Mouse (Mus musculus) forebrain, embryonic 11.5 days (tissue): Measurements from ENCODE around the gene Gm13090. TPM values are rescaled to one million over a fixed set of nuclear protein-coding genes. Genes with fewer than 3 reads are reported as not detected.

Experiments
- ATAC-seq: fragments of 200-750 bp; cut with Nextera tagmentation; replicated peaks from 2 replicates; pipeline ENCODE4 v1.8.0; 2017; ENCODE audit warnings: moderate TSS enrichment; ENCODE audit not compliant: low FRiP score
- DNase-seq: peaks from one replicate; pipeline ENCODE4 v3.0.0-alpha.2; 2017; ENCODE audit warnings: low spot score
- H3K27ac ChIP-seq: fragments of 300-500 bp; sonication (generic); 2 replicates; pipeline ENCODE4 v1.5.1; 2014; ENCODE audit warnings: low read depth, low read length
- H3K27me3 ChIP-seq: fragments of 300-500 bp; sonication (generic); 2 replicates; pipeline ENCODE4 v1.6.1; 2014; ENCODE audit warnings: mild to moderate bottlenecking, low read length, mixed read lengths; ENCODE audit not compliant: control insufficient read depth, insufficient read depth
- H3K36me3 ChIP-seq: fragments of 300-500 bp; sonication (generic); 2 replicates; pipeline ENCODE4 v1.6.1; 2014; ENCODE audit warnings: mild to moderate bottlenecking, low read length, moderate library complexity, mixed read lengths; ENCODE audit not compliant: control insufficient read depth, insufficient read depth
- H3K4me1 ChIP-seq: fragments of 300-500 bp; sonication (generic); replicated peaks from 2 replicates; pipeline ENCODE4 v1.6.1; 2014; ENCODE audit warnings: low read length, mixed read lengths; ENCODE audit not compliant: control insufficient read depth, insufficient read depth
- H3K4me2 ChIP-seq: fragments of 300-500 bp; sonication (generic); 2 replicates; pipeline ENCODE4 v1.6.1; 2014; ENCODE audit warnings: low read depth, mild to moderate bottlenecking, low read length, moderate library complexity, mixed read lengths; ENCODE audit not compliant: severe bottlenecking
- H3K4me3 ChIP-seq: fragments of 300-500 bp; sonication (generic); 2 replicates; pipeline ENCODE4 v1.5.1; 2014; ENCODE audit warnings: low read depth, low read length
- H3K9ac ChIP-seq: fragments of 300-500 bp; sonication (generic); 2 replicates; pipeline ENCODE4 v1.6.1; 2014; ENCODE audit warnings: low read length
- H3K9me3 ChIP-seq: fragments of 300-500 bp; sonication (generic); 2 replicates; pipeline ENCODE4 v1.6.1; 2016; ENCODE audit warnings: low read length, mixed read lengths; ENCODE audit not compliant: control insufficient read depth
- WGBS: fragments of 180-500 bp; shearing (Covaris S2); extraction: QIAGEN DNeasy Blood & Tissue Kit; methylation state at CpG from one replicate; pipeline ENCODE4 v1.1.7; 2014; 5-methylcytosine and 5-hydroxymethylcytosine counted together
- polyA plus RNA-seq: library from polyadenylated mRNA; unstranded; fragments of >200 nt; fragmentation: Nextera tagmentation; extraction: Ambion mirVana; gene quantifications from 2 replicates; pipeline ENCODE4 v1.2.1, GENCODE M21; 2014

Gene Gm13090
- polyA plus RNA-seq, 1 experiment from 2014 or later = not detected

DNA sequence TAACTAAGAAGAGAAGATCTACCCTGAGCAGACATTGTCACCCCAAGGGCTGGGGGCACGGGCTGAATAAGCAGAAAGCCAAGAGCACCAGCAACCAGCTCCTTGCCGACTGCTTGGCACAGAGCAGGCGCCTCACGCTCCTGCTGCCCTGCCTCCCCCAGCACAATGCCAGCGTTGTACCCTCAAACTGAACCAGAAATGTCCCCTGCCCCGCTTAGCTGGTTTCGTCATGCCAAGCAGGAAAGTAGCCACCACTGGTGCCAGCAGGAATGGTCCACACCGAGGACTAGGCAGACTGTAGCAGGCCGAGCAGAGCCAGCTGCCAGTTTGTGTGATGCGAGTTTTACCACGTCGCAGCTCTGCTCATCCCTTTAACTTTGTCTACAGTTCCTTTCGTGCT, 7.4 kb upstream of the Gm13090 start:
- no peaks in the 10 kb centered on the region for H3K27me3 ChIP-seq
- no peaks in the 10 kb centered on the region for H3K9me3 ChIP-seq
- H3K4me3 ChIP-seq = no peak overlapping the region
- peaks cover 21% of the 10 kb centered on the region for H3K36me3 ChIP-seq
- ATAC-seq = no peak
- 93% methylated on average over 13 of the region's 13 CpGs for WGBS
- H3K4me2 ChIP-seq = no peak overlapping the region
- no peak overlapping the region for H3K27ac ChIP-seq
- DNase-seq = no peak
- H3K9ac ChIP-seq = no peak overlapping the region
- no peaks in the 10 kb centered on the region for H3K4me1 ChIP-seq

DNA sequence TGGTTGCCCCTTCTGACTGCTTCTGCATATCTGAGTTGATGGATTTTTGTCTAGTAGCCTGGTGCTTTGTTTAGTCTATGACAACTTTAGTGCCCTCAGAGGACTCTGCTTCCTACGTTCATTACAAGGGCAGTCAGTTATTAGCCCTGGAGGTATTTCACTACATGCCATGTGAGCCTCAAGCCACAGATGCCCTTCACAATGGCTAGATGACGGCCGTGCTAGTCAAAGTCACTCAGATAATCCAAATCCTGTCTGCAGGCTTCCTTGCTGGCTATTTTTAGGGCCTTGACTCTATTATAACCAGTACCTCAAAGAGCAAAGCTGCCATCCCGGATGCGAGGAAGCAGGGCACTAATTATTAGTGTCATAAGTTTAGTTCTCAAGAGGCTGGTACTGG, 6.3 kb upstream of the Gm13090 start:
- no peak overlapping the region for H3K4me2 ChIP-seq
- no peak for DNase-seq
- ATAC-seq = no peak
- no peak overlapping the region for H3K9ac ChIP-seq
- H3K27ac ChIP-seq = no peak overlapping the region
- H3K27me3 ChIP-seq = no peaks in the 10 kb centered on the region
- WGBS = 88% methylated on average over 5 of the region's 5 CpGs
- no peaks in the 10 kb centered on the region for H3K9me3 ChIP-seq
- H3K36me3 ChIP-seq = peaks cover 24% of the 10 kb centered on the region
- H3K4me3 ChIP-seq = no peak overlapping the region
- no peaks in the 10 kb centered on the region for H3K4me1 ChIP-seq

DNA sequence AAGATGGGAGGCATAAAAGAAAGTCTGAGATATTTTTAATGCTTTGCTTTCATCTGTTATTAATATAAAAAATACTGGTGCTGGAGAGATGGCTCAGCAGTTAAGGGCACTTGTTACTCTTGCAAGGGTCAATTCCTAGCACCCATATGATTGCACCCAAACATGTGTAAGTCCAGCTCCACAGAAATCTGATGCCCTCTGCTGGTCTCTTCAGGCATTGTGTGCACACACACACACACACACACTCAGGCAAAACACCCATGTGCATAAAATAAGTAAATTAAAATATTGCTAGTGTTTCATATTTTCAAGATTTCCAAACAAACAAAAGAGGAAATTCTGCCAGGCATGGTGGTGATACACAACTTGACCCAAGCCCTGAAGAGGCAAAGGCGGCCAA, 2.0 kb upstream of the Gm13090 start:
- Histone ChIP-seq H3K9me3 (no peaks in the 10 kb centered on the region), H3K4me1 (no peaks in the 10 kb centered on the region; the same call in 1 of the 2 replicates), H3K27ac (no peak overlapping the region), H3K9ac (no peak overlapping the region), H3K36me3 (peaks cover 19% of the 10 kb centered on the region), H3K4me3 (no peak overlapping the region), H3K4me2 (no peak overlapping the region), H3K27me3 (no peaks in the 10 kb centered on the region)
- no peak for DNase-seq
- ATAC-seq = no peak
- 89% methylated on average over 1 of the region's 1 CpGs for WGBS

DNA sequence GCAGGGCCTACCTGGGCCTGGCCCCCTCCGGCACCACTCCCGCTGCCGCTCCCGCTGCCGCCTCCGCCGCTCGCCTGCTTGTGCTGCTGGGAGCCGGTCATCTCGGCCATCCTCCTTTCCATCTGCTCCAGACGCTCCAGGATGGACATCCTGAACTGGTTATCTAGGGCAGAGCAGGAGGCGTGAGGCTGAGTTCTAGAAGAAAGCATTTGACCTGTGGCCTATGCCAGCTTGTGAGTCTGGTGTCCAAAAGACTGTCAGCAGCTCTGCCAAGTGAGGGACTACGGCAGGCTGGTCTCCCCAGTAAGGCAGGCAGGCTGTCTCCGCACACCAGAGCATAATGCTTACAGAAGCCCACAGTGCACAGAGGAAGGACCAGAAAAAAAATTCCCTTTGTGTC, 551 bp upstream of the Gm13090 start:
- H3K9me3 ChIP-seq = no peaks in the 10 kb centered on the region
- no peak overlapping the region for H3K4me3 ChIP-seq
- WGBS = 93% methylated on average over 14 of the region's 14 CpGs
- H3K27ac ChIP-seq = no peak overlapping the region
- no peak overlapping the region for H3K9ac ChIP-seq
- no peaks in the 10 kb centered on the region; the same call in 1 of the 2 replicates for H3K4me1 ChIP-seq
- DNase-seq = no peak
- H3K36me3 ChIP-seq = peaks cover 19% of the 10 kb centered on the region
- H3K4me2 ChIP-seq = no peak overlapping the region
- ATAC-seq = no peak
- H3K27me3 ChIP-seq = no peaks in the 10 kb centered on the region

DNA sequence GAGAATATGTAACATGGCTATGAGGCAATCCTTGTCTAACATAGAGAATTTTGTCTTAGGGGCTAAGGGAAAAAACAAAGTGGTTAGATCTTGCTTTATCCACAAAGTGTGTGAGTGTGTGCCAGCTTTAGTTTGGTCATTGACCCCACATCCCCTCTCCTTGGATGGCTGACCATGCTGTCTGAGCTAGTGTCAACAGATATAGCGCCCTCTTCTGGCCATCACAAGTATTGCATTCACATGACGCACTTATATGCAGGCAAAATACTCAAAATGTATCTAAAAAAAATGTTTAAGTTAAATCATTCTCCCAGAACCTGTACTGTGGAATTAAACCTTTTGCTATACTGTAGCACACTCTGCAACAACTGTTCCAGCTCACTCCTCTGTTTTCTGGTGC, 5.8 kb downstream of the Gm13090 start:
- Histone ChIP-seq H3K9me3 (no peaks in the 10 kb centered on the region), H3K4me3 (no peak overlapping the region), H3K4me2 (no peak overlapping the region), H3K36me3 (no peaks in the 10 kb centered on the region; the same call in 1 of the 2 replicates), H3K4me1 (peaks cover 2% of the 10 kb centered on the region; the same call in 1 of the 2 replicates), H3K27me3 (no peaks in the 10 kb centered on the region), H3K9ac (no peak overlapping the region), H3K27ac (no peak overlapping the region)
- WGBS = 30% methylated on average over 2 of the region's 2 CpGs
- peak; percentile 62 for DNase-seq
- ATAC-seq = no peak

DNA sequence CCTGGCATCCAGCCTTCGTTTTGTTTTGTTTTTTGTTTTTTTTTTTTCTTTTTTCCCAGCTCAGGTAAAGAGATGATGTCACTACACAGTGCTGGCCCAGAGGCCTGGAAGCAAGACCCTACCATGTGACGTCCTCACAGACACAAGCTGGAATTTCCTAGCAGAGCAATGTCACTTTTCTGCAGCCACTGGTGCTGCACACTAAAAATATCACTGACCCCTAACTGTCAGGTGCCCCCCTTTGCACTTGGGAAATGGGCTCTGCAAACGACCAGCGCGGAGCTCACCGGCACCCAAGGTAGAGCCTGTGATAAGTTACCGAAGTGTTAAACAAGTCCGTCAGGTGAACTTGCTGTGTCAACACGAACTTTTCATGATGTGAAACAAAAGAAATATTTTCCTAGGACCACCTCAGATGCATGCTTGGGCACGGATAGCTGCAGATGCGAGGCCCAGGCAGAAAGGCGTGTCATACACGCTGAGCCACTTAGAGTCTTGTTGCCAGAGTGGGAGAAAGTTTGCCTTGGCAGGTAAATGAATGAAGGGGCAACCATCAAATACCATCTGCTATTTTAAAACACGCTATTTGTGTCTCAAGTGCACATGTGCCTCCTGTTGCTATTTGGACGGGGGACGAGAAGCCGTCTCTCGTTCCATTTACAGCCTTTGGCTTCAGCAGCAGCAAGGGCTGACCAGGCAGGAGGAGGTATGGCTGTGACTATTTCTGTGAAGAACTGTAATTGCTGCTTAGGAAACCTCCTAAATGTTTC, 7.1 kb downstream of the Gm13090 start:
- ATAC-seq (no peak), DNase-seq (no peak)
- no peaks in the 10 kb centered on the region; the same call in 1 of the 2 replicates for H3K36me3 ChIP-seq
- 0 out of 2 replicates have a peak, but pooled peaks cover 2% of the 10 kb centered on the region for H3K4me1 ChIP-seq
- no peak overlapping the region for H3K4me3 ChIP-seq
- whole genome bisulfite sequencing = 91% methylated on average over 18 of the region's 18 CpGs
- no peaks in the 10 kb centered on the region for H3K27me3 ChIP-seq
- no peak overlapping the region for H3K9ac ChIP-seq
- no peaks in the 10 kb centered on the region for H3K9me3 ChIP-seq
- no peak overlapping the region for H3K27ac ChIP-seq
- no peak overlapping the region for H3K4me2 ChIP-seq

DNA sequence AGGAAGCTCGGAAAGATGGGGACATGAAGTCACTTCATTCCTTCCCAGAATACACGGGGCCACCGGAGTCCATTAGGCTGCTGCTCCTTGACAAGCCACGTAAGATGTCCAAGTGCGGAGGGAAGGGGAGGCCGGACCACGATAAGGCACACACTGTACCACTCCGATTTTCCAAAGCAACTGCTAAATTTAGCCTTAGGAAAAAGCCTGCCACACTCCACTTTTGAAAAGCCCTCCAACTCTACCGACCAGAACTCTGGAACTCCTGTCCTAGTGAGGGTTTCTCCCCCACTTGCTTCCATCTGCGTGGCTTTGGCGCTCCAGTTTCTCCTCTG, 7.7 kb downstream of the Gm13090 start:
- no peak overlapping the region for H3K27ac ChIP-seq

DNA sequence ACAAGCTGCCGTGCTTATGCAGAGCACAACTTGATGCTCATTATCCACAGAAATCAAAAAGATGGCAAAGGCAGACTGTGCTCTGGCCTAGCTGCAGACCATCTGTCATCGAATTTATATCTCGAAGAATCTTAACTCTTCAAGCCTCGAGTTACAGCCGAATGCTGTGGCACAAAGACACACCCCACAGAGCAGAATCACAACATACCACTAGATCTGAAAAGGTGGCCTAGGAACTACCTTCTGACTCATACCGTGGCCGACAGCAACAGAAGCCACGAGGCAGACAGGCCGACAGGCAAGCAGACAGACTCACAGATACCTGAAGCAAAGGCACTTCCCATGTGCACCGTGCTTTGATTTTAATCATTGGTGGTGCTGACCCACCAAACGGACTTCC, 14.3 kb downstream of the Gm13090 start:
- ATAC-seq (no peak), DNase-seq (no peak)
- H3K9ac ChIP-seq = no peak overlapping the region
- H3K27ac ChIP-seq = no peak overlapping the region
- H3K4me1 ChIP-seq = peaks cover 8% of the 10 kb centered on the region; the same call in 1 of the 2 replicates
- no peaks in the 10 kb centered on the region for H3K9me3 ChIP-seq
- WGBS = 89% methylated on average over 11 of the region's 11 CpGs
- no peaks in the 10 kb centered on the region for H3K36me3 ChIP-seq
- no peaks in the 10 kb centered on the region for H3K27me3 ChIP-seq
- no peak overlapping the region for H3K4me2 ChIP-seq
- H3K4me3 ChIP-seq = no peak overlapping the region

More for the DNA sequence above, 7.7 kb downstream of the Gm13090 start:
- DNase-seq (no peak), ATAC-seq (no peak)
- no peaks in the 10 kb centered on the region for H3K9me3 ChIP-seq
- no peak overlapping the region for H3K4me3 ChIP-seq
- no peak overlapping the region for H3K4me2 ChIP-seq
- WGBS = 89% methylated on average over 11 of the region's 11 CpGs
- no peaks in the 10 kb centered on the region for H3K27me3 ChIP-seq
- 0 out of 2 replicates have a peak, but pooled peaks cover 2% of the 10 kb centered on the region for H3K4me1 ChIP-seq
- H3K9ac ChIP-seq = no peak overlapping the region
- H3K36me3 ChIP-seq = no peaks in the 10 kb centered on the region; the same call in 1 of the 2 replicates

DNA sequence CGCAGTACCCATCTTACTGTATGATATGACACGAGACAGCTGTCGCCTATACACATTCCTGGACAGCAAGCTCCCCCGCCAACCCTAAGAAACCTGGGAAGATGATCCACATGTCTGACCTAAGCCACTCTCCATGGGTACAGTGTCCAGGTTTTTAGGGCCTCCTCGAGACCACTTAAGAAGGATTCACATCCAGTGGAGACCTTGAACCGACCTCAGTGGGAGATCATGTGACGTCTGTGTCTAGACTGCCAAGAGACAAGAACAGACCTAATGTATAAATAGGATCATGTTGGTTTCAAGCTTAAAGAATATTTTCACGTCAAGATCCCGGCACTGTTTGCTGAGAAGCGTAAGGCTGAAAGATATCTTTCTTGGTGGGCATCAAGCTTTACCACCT, 14.8 kb downstream of the Gm13090 start:
- no peak overlapping the region for H3K4me3 ChIP-seq
- ATAC-seq = no peak
- WGBS = 91% methylated on average over 10 of the region's 10 CpGs
- H3K27me3 ChIP-seq = no peaks in the 10 kb centered on the region
- no peaks in the 10 kb centered on the region for H3K36me3 ChIP-seq
- H3K4me1 ChIP-seq = peaks cover 8% of the 10 kb centered on the region; the same call in 1 of the 2 replicates
- no peak for DNase-seq
- H3K9ac ChIP-seq = no peak overlapping the region
- no peak overlapping the region for H3K4me2 ChIP-seq
- no peak overlapping the region for H3K27ac ChIP-seq
- no peaks in the 10 kb centered on the region for H3K9me3 ChIP-seq
